ENCODE assay signal across 22 mouse cellular contexts in the genomic region with DNA sequence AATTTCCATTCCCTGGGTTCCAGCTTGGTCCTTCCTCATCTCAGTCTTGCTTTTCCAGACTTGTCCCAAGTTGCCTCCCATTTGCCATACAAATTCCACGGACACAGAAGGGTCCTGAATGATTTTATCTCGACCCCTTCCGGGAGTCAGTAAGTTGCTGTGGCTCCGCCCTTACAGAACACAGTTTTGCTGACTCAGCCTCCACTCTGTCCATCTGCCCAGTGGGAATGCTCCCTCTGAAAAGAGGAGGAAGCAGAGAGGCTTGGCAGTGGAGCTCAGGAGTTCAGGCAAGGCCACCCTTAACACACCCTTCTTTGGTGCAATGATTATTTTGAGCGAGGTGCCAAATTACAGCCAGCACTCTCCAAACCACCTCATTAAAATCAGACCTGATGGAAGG.
DNase-seq lines count a peak whose midpoint lies in the region; ATAC-seq and TF ChIP-seq lines count a peak whose summit lies in the region.
"Had no signal": no experiment of that assay in that cellular context is flagged by ENCODE, and none has a peak within 500 bp of the region (broad histone marks: within the 10 kb centered on the region; RNA-seq: fewer than 3 reads in every experiment).

No protein-coding gene starts in this region.

- no peak for ATAC-seq in midbrain, embryonic 11.5 days (ENCODE audit: low FRiP score)
- ATAC-seq in midbrain, embryonic 13.5 days: no peak
- ATAC-seq: forebrain, embryonic 15.5 days had no signal

- in situ Hi-C loops in ES-E14 (cut with MboI; ENCODE audit: low sequenced_read_pairs in 2 of 2, unreplicated experiment in 2 of 2): no loop called here

- 64% methylated on average over 5 of the region's 5 CpGs for WGBS in midbrain, embryonic 11.5 days
- 68% methylated on average over 5 of the region's 5 CpGs for WGBS in midbrain, embryonic 13.5 days

- peaks cover 12% of the 10 kb centered on the region for H3K4me1 ChIP-seq in midbrain, embryonic 11.5 days (ENCODE audit: control insufficient read depth, insufficient read depth, low read length)
- H3K4me1 ChIP-seq in midbrain, embryonic 13.5 days (replicated peaks): peaks cover 21% of the 10 kb centered on the region
- H3K4me1 ChIP-seq in ES-E14 (ENCODE audit: control insufficient read depth in 2 of 2, insufficient read depth in 2 of 2, low read length in 2 of 2, poor library complexity in 1 of 2): no peaks in the 10 kb centered on the region

- no peaks in the 10 kb centered on the region for H3K36me3 ChIP-seq in midbrain, embryonic 11.5 days (ENCODE audit: control insufficient read depth, insufficient read depth, low read length)
- no peaks in the 10 kb centered on the region for H3K36me3 ChIP-seq in midbrain, embryonic 13.5 days
- H3K36me3 ChIP-seq in ES-E14 (ENCODE audit: control insufficient read depth, insufficient read depth, low read length, poor library complexity, severe bottlenecking): no peaks in the 10 kb centered on the region
- H3K36me3 ChIP-seq: embryonic facial prominence, embryonic 13.5 days; embryonic facial prominence, embryonic 15.5 days; forebrain, embryonic 10.5 days; forebrain, embryonic 12.5 days; forebrain, embryonic 15.5 days had no signal

- DNase-seq in midbrain, embryonic 11.5 days (ENCODE audit: low spot score, missing footprints): peak; percentile 70
- no peak for DNase-seq in ES-E14 (ENCODE audit: low read depth, low spot score)
- DNase-seq in Muller cell, postnatal 12 days (ENCODE audit: inconsistent ontology term): peak; percentile 37
- no peak for DNase-seq in heart, postnatal 25 days (ENCODE audit: low spot score)
- DNase-seq in spleen, postnatal 14 days (ENCODE audit: low spot score in 2 of 2): no peak
- no peak for DNase-seq in cerebellum, adult 11-12 months
- DNase-seq: adrenal gland, adult 2 months; adrenal gland, postnatal 10 days; adrenal gland, postnatal 25 days; cerebellum, adult 18-20 months; cerebellum, adult 8-10 months; cerebellum, adult 9-11 months; cerebellum, postnatal 14 days; cerebellum, postnatal 36 days; embryo, embryonic 11 days had no signal

- H3K9me3 ChIP-seq in midbrain, embryonic 11.5 days (ENCODE audit: control insufficient read depth, low read length): no peaks in the 10 kb centered on the region
- no peaks in the 10 kb centered on the region for H3K9me3 ChIP-seq in midbrain, embryonic 13.5 days
- no peaks in the 10 kb centered on the region for H3K9me3 ChIP-seq in ES-E14 (ENCODE audit: control insufficient read depth, insufficient read depth, low read depth, low read length)
- H3K9me3 ChIP-seq: embryonic facial prominence, embryonic 13.5 days; embryonic facial prominence, embryonic 15.5 days; forebrain, embryonic 10.5 days; forebrain, embryonic 12.5 days; forebrain, embryonic 15.5 days had no signal

- H3K27ac ChIP-seq in midbrain, embryonic 11.5 days (ENCODE audit: low read depth, low read length): no peak overlapping the region
- H3K27ac ChIP-seq in midbrain, embryonic 13.5 days: no peak overlapping the region
- no peak overlapping the region for H3K27ac ChIP-seq in ES-E14 (ENCODE audit: insufficient read depth, low read depth, low read length, poor library complexity, severe bottlenecking)
- H3K27ac ChIP-seq: embryonic facial prominence, embryonic 13.5 days; embryonic facial prominence, embryonic 15.5 days; forebrain, embryonic 10.5 days; forebrain, embryonic 12.5 days; forebrain, embryonic 15.5 days had no signal

- no peaks in the 10 kb centered on the region for H3K27me3 ChIP-seq in midbrain, embryonic 11.5 days (ENCODE audit: control insufficient read depth, insufficient read depth, low read length)
- peaks cover 15% of the 10 kb centered on the region; the same call in 1 of the 2 replicates for H3K27me3 ChIP-seq in midbrain, embryonic 13.5 days
- H3K27me3 ChIP-seq: embryonic facial prominence, embryonic 15.5 days; forebrain, embryonic 15.5 days had no signal

- no peak overlapping the region for H3K4me2 ChIP-seq in midbrain, embryonic 11.5 days
- no peak overlapping the region for H3K4me2 ChIP-seq in midbrain, embryonic 13.5 days (replicated peaks)
- H3K4me2 ChIP-seq: embryonic facial prominence, embryonic 13.5 days; embryonic facial prominence, embryonic 15.5 days; forebrain, embryonic 12.5 days; forebrain, embryonic 15.5 days had no signal

- no peak overlapping the region for H3K4me3 ChIP-seq in midbrain, embryonic 11.5 days (ENCODE audit: low read depth, low read length)
- H3K4me3 ChIP-seq in midbrain, embryonic 13.5 days (replicated peaks): no peak overlapping the region
- H3K4me3 ChIP-seq in ES-E14 (ENCODE audit: insufficient read depth in 1 of 2, low read depth in 1 of 2, low read length in 2 of 2, poor library complexity in 1 of 2, severe bottlenecking in 1 of 2): no peak overlapping the region
- H3K4me3 ChIP-seq: embryonic facial prominence, embryonic 13.5 days; embryonic facial prominence, embryonic 15.5 days; erythroblast, embryonic 14.5 days; forebrain, embryonic 10.5 days; forebrain, embryonic 12.5 days; forebrain, embryonic 15.5 days had no signal

- intact Hi-C loops in heart, postnatal 25 days (cut with DNase I): no loop called here

- no peak overlapping the region for H3K9ac ChIP-seq in midbrain, embryonic 11.5 days (ENCODE audit: low read length)
- H3K9ac ChIP-seq in midbrain, embryonic 13.5 days (replicated peaks): no peak overlapping the region
- H3K9ac ChIP-seq in ES-E14 (ENCODE audit: insufficient read depth, low read depth, low read length, poor library complexity, severe bottlenecking): no peak overlapping the region
- H3K9ac ChIP-seq: embryonic facial prominence, embryonic 13.5 days; embryonic facial prominence, embryonic 15.5 days; forebrain, embryonic 12.5 days; forebrain, embryonic 15.5 days had no signal

TF ChIP-seq in ES-E14, 5 proteins besides CTCF, POLR2A, EP300 and RAD21:
- no peak for TF ChIP-seq ZC3H11A (IDR thresholded peaks at IDR 0.05; ENCODE audit: borderline replicate concordance, low read depth, low read length)
- TF ChIP-seq MAFK (IDR thresholded peaks at IDR 0.05; ENCODE audit: insufficient read depth, low read depth, low read length): peak; percentile 92

Comparison
In these comparisons a context has a peak if more than half of its experiments do, and no peak if none do; other contexts are left out.
1. DNase-seq: peak in midbrain, embryonic 11.5 days (single experiment) and Muller cell, postnatal 12 days (single experiment); none in ES-E14 (single experiment), heart, postnatal 25 days (single experiment), spleen, postnatal 14 days (0 of 2) and cerebellum, adult 11-12 months (single experiment).